Mouse (Mus musculus) left cerebral cortex, adult 2 months (tissue): ENCODE measurements at regions not wholly inside any gene's neighbourhood (a gene's known extent, or its start where the extent isn't known, plus 50 kb on each side); places are given as distances from the start of the nearest gene placed in this dataset.

Source experiments
- DNase-seq, 2 experiments: peaks; one replicate each; pipeline ENCODE4 v3.0.0; 2021 to 2022; ENCODE audit warnings: low spot score in 2 of 2, mixed read lengths in 1 of 2; ENCODE audit errors: extremely low spot score in 1 of 2
- H3K27ac ChIP-seq: fragments of 200-600 bp; 2 replicates; pipeline ENCODE4 v1.8.1; 2022
- H3K4me3 ChIP-seq: fragments of 200-600 bp; 2 replicates; pipeline ENCODE4 v1.8.1; 2022
- CTCF ChIP-seq: fragments of 200-600 bp; IDR thresholded peaks from 2 replicates; pipeline ENCODE4 v1.8.1; 2022; ENCODE audit warnings: antibody characterized with exemption, mild to moderate bottlenecking, moderate library complexity
- intact Hi-C: fragments of 180-260 bp; cut with DNase I; formaldehyde crosslinking; loops from one replicate; pipeline ENCODE4 v1.15.1; 2025

DNA sequence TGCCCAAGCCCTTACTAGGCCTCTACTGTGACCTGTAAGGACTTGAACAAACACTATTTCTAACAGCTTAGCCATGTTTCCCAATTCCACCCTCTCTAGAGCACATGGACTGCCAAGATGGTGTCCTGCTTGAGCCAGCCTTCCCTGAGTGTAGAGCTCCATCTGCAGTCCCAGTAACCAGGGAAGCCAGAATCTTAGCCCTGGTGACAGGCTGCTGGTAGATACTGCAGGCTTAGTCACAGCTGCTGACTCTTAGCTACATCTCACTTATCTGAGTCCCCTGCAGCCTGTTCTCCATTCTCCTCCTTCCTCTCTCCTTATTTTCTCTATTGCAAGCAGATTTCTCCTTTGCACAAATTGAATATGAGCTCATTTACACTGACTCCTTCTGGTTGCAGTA, 101.5 kb upstream of the Foxa2 start:
- intact Hi-C loops, result no loop called here
- no peak overlapping the region for H3K27ac ChIP-seq
- DNase-seq, result no peak
- no peak; the same call in 1 of the 2 replicates for TF ChIP-seq CTCF
- H3K4me3 ChIP-seq, result no peak overlapping the region

DNA sequence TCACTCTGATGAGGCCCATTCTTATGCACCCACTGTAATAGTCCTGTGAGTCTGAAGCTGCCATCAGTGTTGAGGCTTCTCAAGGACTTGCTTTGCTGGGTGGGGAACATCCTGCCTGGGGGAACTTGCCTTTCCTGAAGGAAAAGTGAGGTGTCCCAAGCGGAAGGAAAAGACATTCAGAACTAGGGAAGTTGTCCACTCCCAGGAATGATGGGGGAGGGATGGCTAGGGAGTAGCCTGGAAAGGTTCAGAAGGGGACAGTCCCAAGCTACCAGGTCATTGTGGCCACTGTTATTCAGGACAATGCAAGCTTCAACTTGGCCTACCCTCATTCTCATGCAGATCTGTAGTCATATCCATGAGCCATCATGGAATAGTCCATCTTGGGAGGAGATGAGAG, 102.7 kb upstream of the Foxa2 start:
- intact Hi-C loops, result no loop called here
- no peak for TF ChIP-seq CTCF
- Histone ChIP-seq H3K4me3 (no peak overlapping the region), H3K27ac (peak overlapping the region; percentile 21; the same call in 1 of the 2 replicates)
- no peak for DNase-seq

DNA sequence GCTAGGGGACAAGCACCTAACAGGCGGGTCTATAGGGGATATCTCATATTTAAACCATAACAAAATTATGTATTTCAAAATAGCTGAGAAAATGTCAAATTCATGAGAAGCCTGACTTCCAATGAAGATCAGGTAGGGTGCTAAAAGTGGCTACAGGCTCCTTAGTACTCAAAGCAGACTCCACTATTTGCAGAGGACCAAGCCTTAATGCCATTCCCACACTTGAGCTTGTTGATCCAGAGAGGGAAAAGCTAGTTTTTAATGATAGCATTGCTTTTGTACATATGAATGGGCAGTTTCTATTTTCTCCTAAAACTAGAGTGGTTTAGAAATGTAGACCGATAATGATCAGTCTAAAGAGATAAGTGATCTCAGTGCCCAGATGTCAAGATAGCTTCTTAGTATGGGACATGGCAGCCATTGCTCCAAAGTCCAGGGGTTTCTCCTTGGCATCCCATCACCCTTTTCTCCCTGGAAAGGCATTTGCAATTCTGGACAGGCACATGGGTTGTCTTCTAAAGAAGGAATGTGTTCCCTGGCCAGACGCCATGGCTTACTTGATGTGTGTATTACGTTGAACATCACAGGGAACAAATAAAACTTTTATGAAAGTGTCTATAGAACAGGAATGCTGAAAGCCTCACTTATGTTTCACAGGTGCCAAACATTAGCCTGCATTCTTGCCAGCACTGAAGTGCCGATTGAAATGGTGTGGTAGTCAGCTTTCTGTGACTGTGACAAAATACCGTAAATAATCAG, 106.9 kb upstream of the Foxa2 start:
- TF ChIP-seq CTCF, result no peak
- DNase-seq, result no peak
- H3K4me3 ChIP-seq, result no peak overlapping the region
- intact Hi-C loops, result no loop called here
- H3K27ac ChIP-seq, result no peak overlapping the region

DNA sequence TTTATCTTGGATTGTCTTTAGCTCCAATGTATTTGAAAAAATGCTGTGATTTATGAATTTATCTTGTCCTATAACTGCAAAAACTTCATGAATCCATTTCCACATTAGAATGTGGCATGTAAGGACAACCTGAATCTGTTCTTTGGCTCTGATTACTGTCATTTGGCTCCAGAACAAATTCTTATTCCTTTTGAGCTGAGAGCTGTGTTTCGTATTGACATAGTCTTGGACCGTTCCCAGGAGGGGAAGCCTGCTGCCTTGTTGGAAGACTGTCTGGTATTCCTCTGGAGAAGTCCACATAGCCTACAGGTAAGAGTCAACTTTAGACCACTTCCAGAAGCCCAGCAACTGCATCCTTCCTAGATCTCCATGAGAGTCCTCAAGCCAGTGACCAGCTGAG, 109.4 kb upstream of the Foxa2 start:
- no peak for DNase-seq
- no peak overlapping the region for H3K4me3 ChIP-seq
- TF ChIP-seq CTCF, result no peak
- no peak overlapping the region for H3K27ac ChIP-seq
- intact Hi-C loops, result loop anchor here (5.0 kb wide), 1 partner anchor 166 kb away; no protein-coding TSS in a partner anchor

DNA sequence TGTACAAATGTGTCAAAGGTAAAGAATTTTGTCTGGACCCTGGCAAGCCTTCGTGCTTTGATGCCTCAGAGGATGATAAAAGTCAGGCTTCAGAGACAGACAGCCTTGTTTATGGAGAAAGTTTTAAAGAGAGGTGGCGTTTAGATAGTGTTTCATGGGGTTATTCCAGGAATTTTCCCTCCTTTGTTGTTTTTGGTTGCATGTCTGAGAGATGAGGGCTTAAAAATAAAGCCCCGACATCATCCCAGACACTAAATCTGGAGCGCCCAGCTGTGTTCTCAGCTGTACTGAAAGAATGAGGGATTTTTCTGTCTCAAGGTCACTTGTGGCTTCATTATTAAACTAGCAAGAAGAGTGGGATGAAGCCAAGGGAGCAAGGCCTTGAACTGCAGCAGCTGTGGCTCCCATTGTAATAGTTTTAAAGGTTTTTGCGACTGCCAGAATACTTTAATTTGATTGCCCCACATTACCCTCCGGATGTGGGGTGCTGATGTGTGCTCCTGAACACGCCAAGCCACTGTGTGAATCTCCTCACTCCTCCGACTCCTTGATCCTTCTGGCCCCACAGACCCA, 112.3 kb upstream of the Foxa2 start:
- TF ChIP-seq CTCF, result no peak
- intact Hi-C loops, result loop anchor here (5.0 kb wide), 1 partner anchor 163 kb away; no protein-coding TSS in a partner anchor
- no peak for DNase-seq

DNA sequence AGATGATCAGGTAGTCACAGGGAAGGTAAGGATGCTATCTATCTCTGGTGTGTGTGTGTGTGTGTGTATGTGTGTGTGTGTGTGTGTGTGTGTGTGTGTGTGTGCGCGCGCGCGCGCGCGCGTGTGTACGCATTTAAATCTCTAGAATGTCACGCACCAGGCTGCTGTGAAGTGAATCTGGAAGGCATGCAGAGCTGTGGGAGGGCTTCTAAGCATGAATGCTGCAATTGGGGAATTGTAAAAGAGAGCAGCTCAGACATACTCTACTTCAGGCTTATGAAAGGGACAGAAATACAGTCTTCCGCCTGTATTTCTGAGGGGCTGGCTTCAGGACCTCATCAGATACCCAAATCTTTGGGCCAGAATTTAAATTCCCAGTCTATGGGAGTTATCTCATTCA, 114.2 kb upstream of the Foxa2 start:
- DNase-seq, result no peak
- no peak overlapping the region for H3K4me3 ChIP-seq
- no peak for TF ChIP-seq CTCF
- intact Hi-C loops, result no loop called here
- peak overlapping the region; percentile 88 for H3K27ac ChIP-seq

More for the DNA sequence above, 112.3 kb upstream of the Foxa2 start:
- peak overlapping the region; percentile 8; the same call in 1 of the 2 replicates for H3K27ac ChIP-seq
- H3K4me3 ChIP-seq, result no peak overlapping the region

DNA sequence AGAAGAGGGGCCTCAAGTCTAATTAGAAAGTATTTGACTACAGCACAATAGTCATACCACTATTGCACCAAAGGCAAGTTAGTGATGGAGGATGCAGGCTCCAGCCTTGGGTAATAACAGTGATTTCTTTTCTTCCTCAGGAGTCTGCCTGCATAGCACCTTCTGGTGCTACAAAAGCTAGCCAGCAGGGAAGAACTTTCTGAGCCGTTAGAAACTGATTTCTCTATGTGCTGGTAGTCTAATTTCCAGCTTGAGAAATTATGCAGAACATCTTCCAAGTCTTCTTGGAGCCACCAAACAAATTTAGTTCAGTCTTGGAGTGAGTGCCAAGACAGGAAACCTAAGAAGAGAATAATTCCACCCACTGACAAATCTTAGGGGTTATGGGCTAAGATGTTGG, 115.2 kb upstream of the Foxa2 start:
- intact Hi-C loops, result loop anchor here (1.0 kb wide), 1 partner anchor 202 kb away; no protein-coding TSS in a partner anchor
- TF ChIP-seq CTCF, result peak; percentile 6
- no peak for DNase-seq
- peak overlapping the region; percentile 88 for H3K27ac ChIP-seq
- H3K4me3 ChIP-seq, result no peak overlapping the region

DNA sequence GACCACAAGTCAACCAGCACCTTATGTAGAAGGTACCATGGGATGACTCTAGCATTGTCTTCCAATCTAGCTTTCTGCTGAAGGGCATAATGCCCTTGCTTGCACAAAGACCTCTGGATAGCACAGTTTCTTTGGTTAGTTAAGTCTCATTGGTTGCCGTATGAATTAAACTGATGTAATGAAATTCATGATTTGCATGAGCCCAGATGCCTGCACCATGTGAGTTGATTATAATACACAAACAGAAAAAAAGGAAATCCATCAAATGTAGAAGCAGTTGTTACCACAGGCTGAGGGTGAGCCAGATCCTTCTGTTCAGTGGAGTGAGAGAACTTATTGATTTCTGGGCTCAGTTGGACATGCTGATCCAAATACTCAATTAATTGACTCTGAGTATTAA, 115.8 kb upstream of the Foxa2 start:
- Histone ChIP-seq H3K27ac (peak overlapping the region; percentile 87), H3K4me3 (no peak overlapping the region)
- intact Hi-C loops, result loop anchor here (1.0 kb wide), 1 partner anchor 202 kb away; no protein-coding TSS in a partner anchor
- DNase-seq, result no peak
- no peak for TF ChIP-seq CTCF

DNA sequence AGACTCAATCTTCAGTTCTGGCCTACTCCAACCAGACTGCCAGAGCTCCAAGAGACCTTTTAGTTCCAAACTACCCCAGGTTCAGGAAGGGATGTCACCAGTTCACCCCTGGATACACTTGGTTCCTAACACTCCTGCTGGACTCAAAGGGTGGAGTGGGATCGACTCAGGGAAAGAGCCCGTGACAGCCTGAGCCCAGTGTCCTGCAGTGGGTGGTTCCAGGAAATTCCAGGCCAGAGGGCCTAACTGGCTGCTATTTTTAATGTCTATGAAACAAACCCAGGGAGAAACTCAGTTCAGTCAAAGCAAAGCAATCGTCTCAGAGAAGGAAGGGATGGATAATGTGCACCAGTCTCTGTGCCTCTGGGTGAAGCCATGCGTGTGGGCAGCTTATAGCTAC, 124.3 kb upstream of the Foxa2 start:
- intact Hi-C loops, result no loop called here
- Histone ChIP-seq H3K27ac (peak overlapping the region; percentile 37; the same call in 1 of the 2 replicates), H3K4me3 (no peak overlapping the region)
- no peak for DNase-seq
- no peak for TF ChIP-seq CTCF

DNA sequence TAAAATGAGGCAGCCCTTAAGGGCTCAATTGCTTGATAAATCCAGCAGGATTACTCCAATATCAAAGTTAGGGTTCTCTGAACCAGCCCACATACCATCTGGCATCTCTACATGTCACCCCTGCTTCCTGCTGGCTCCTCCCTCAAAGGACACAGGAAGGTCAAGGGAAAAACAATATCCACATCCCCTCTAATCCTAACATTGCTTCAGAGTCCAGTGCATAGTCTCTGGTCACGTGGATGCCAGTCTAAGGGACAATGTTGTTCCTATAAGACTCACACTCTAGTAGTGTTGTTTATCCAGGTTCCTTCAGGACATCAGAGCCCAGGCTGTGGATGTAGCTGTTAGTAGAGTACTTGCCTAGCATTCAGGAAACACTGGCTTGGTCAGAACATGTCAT, 124.9 kb upstream of the Foxa2 start:
- no peak for TF ChIP-seq CTCF
- DNase-seq, result no peak
- Histone ChIP-seq H3K4me3 (no peak overlapping the region), H3K27ac (peak overlapping the region; percentile 37; the same call in 1 of the 2 replicates)
- intact Hi-C loops, result no loop called here

DNA sequence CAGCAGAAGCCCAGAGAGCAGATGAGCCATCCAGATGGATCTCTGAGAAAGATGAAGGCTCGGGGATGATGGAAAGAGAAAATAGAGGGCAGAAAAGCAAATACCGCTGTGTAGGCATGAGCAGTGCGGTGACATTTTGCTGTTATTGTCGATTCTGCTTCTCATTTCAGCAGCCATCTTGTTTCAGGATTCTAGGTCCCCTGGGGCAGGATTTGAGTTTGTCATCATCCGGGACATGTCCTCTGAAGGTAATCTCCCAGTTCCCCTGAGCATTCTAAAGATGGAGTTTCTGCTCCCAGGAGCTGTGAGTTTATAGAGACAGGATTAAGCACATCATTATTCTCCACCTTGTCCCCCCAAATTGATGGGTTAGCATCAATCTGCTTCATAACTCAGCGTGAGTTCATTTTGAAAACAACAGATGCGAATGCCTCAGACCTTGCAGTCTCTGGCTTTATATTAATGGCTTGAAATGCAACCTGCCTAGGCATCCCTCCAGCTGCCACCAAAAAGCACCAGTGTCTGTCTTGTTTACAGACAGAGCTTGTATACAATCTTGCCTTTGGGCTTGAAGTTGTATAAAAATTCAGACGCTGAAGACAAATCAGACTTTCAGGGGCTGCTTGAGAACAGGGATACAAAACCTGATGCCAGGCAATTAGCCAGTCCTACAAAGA, 128.6 kb upstream of the Foxa2 start:
- no peak for DNase-seq
- no peak overlapping the region for H3K4me3 ChIP-seq
- no peak for TF ChIP-seq CTCF
- H3K27ac ChIP-seq, result no peak overlapping the region
- intact Hi-C loops, result no loop called here

DNA sequence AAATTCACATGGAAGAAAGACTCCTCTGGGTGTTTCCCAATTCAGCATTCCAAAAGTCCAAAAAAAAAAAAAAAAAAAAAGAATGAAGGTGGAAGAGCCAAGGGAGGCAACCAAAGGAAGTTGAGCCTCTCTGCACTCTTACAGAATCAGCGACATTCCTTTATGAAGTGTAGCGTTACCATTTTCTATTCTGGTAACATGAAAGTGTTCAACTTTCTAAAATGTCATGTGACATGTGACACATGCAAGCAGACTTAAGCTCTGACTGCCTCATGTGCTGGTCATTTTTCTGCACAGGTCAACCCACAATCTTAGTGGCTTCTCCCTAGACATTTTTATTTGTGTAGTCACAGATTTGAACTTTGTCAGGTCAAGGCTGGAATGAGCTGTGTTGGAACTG, 133.5 kb upstream of the Foxa2 start:
- intact Hi-C loops, result no loop called here
- DNase-seq, result no peak
- Histone ChIP-seq H3K27ac (no peak overlapping the region), H3K4me3 (no peak overlapping the region)
- TF ChIP-seq CTCF, result no peak
